Mouse (Mus musculus) liver, embryonic 12.5 days (tissue): Measurements from ENCODE around the gene Glt28d2. TPM values are rescaled to one million over a fixed set of nuclear protein-coding genes. Genes with fewer than 3 reads are reported as not detected.

Source experiments
- ATAC-seq: fragments of 200-750 bp; cut with Nextera tagmentation; 2 replicates; pipeline ENCODE4 v1.8.0; 2017; ENCODE audit warnings: moderate number of reproducible peaks, mild to moderate bottlenecking, moderate library complexity
- H3K27ac ChIP-seq: fragments of 300-500 bp; sonication (generic); 2 replicates; pipeline ENCODE4 v1.5.1; 2016; ENCODE audit warnings: mild to moderate bottlenecking
- H3K27me3 ChIP-seq: fragments of 300-500 bp; sonication (generic); replicated peaks from 2 replicates; pipeline ENCODE4 v1.6.1; 2016; ENCODE audit warnings: mild to moderate bottlenecking, moderate library complexity
- H3K36me3 ChIP-seq: fragments of 300-500 bp; sonication (generic); 2 replicates; pipeline ENCODE4 v1.6.1; 2016; ENCODE audit warnings: mild to moderate bottlenecking, moderate library complexity
- H3K4me1 ChIP-seq: fragments of 300-500 bp; sonication (generic); 2 replicates; pipeline ENCODE4 v1.6.1; 2016
- H3K4me2 ChIP-seq: fragments of 300-500 bp; sonication (generic); 2 replicates; pipeline ENCODE4 v1.6.1; 2016; ENCODE audit warnings: mild to moderate bottlenecking, moderate library complexity
- H3K4me3 ChIP-seq: fragments of 300-500 bp; sonication (generic); 2 replicates; pipeline ENCODE4 v1.5.1; 2016; ENCODE audit warnings: mild to moderate bottlenecking, moderate library complexity
- H3K9ac ChIP-seq: fragments of 300-500 bp; sonication (generic); 2 replicates; pipeline ENCODE4 v1.6.1; 2016; ENCODE audit warnings: mild to moderate bottlenecking, moderate library complexity
- H3K9me3 ChIP-seq: fragments of 300-500 bp; sonication (generic); replicated peaks from 2 replicates; pipeline ENCODE4 v1.6.1; 2016; ENCODE audit warnings: mild to moderate bottlenecking, moderate library complexity
- WGBS: fragments of 180-500 bp; shearing (Covaris S2); methylation state at CpG from one replicate; pipeline ENCODE4 v1.1.7; 2016; ENCODE audit not compliant: insufficient replicate concordance; 5-methylcytosine and 5-hydroxymethylcytosine counted together
- polyA plus RNA-seq: library from polyadenylated mRNA; unstranded; fragments of >200 nt; fragmentation: Nextera tagmentation; extraction: Ambion mirVana; gene quantifications from 2 replicates; pipeline ENCODE4 v1.2.1, GENCODE M21; 2016

The Glt28d2 gene
- polyA plus RNA-seq, 1 experiment from 2014 or later, result 0.24 TPM

DNA sequence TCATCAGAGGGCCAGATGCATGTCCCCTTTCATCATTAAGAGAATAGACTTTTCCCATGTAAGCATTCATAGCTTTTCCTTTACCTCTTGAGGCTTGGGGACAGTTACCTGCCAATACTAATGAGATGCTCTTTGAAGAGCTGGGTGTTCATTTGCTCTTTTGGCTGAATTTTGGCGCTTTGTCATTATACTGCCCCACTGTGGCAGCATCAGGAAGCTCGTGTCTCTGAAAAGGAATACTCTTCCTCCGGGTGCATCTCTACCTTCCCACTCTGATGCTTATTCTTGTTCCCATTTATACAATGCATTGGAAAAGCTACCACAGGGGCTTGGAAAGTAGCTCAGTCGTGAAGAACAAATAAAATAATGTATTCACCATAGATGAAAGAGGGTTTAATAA is 30.3 kb upstream of the Glt28d2 start:
- Histone ChIP-seq H3K4me3 (no peak overlapping the region), H3K27me3 (no peaks in the 10 kb centered on the region), H3K9me3 (no peaks in the 10 kb centered on the region), H3K9ac (no peak overlapping the region), H3K36me3 (no peaks in the 10 kb centered on the region), H3K27ac (no peak overlapping the region), H3K4me2 (no peak overlapping the region), H3K4me1 (no peaks in the 10 kb centered on the region)
- WGBS, result 12% methylated on average over 4 of the region's 4 CpGs
- ATAC-seq, result no peak

- Histone ChIP-seq H3K4me1 (no peaks in the 10 kb centered on the region), H3K9me3 (no peaks in the 10 kb centered on the region), H3K4me3 (no peak overlapping the region), H3K36me3 (no peaks in the 10 kb centered on the region), H3K9ac (no peak overlapping the region), H3K27me3 (no peaks in the 10 kb centered on the region), H3K27ac (no peak overlapping the region), H3K4me2 (no peak overlapping the region)
- no peak for ATAC-seq
- WGBS, result 65% methylated on average over 6 of the region's 6 CpGs
Observed at GRCm38 (mm10) chr3:85914806-85915205, 27.5 kb upstream of the Glt28d2 start.

- Histone ChIP-seq H3K9me3 (no peaks in the 10 kb centered on the region), H3K4me2 (no peak overlapping the region), H3K9ac (no peak overlapping the region), H3K27me3 (no peaks in the 10 kb centered on the region), H3K4me1 (no peaks in the 10 kb centered on the region), H3K4me3 (no peak overlapping the region), H3K36me3 (no peaks in the 10 kb centered on the region), H3K27ac (no peak overlapping the region)
- no peak for ATAC-seq
- 62% methylated on average over 7 of the region's 7 CpGs for whole genome bisulfite sequencing
Observed at GRCm38 (mm10) chr3:85907136-85907535, 19.8 kb upstream of the Glt28d2 start.

DNA sequence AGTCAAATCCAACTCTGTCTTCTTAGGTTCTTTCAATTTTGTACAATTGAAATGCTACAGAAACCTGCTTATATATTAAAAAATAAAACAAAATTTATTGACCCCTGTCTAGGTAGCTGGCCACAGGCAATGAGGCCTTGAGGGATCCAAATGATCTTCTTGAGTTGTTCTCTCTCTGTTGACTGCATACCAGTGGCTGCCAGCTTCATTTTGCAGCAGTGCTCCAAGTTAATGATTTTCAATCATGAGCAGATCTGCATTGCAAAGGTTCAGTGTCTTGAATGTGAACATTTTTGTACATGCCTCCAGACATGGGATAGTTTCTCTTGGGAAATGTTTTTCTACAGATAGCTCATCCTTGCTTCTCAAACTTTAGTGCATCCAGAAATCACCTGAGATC is 17.1 kb upstream of the Glt28d2 start:
- no peak overlapping the region for H3K27ac ChIP-seq
- H3K4me2 ChIP-seq, result no peak overlapping the region
- no peaks in the 10 kb centered on the region for H3K4me1 ChIP-seq
- no peaks in the 10 kb centered on the region for H3K9me3 ChIP-seq
- no peak overlapping the region for H3K9ac ChIP-seq
- H3K4me3 ChIP-seq, result no peak overlapping the region
- no peaks in the 10 kb centered on the region; the same call in 1 of the 2 replicates for H3K27me3 ChIP-seq
- no peak for ATAC-seq
- no peaks in the 10 kb centered on the region for H3K36me3 ChIP-seq

DNA sequence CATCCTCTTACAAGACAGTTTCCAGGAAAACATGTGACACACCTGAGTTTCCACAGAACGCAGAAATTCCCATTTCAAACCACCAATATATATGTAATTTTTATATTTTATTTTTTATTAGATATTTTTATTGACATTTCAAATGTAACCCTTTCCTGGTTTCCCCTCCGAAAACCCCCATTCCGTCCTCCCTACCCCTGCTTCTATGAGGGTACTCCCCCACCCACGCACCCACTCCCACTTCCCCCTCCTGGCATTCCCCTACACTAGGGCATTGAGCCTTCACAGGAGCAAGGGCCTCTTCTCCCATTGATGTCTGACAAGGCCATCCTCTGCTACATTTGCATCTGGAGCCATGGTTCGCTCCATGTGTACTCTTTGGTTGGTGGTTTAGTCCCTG is 7.7 kb upstream of the Glt28d2 start:
- Histone ChIP-seq H3K9me3 (no peaks in the 10 kb centered on the region), H3K27me3 (peaks cover 17% of the 10 kb centered on the region), H3K4me2 (no peak overlapping the region), H3K4me1 (no peaks in the 10 kb centered on the region), H3K27ac (no peak overlapping the region), H3K36me3 (no peaks in the 10 kb centered on the region), H3K4me3 (no peak overlapping the region), H3K9ac (no peak overlapping the region)
- 69% methylated on average over 5 of the region's 5 CpGs for WGBS
- no peak for ATAC-seq

DNA sequence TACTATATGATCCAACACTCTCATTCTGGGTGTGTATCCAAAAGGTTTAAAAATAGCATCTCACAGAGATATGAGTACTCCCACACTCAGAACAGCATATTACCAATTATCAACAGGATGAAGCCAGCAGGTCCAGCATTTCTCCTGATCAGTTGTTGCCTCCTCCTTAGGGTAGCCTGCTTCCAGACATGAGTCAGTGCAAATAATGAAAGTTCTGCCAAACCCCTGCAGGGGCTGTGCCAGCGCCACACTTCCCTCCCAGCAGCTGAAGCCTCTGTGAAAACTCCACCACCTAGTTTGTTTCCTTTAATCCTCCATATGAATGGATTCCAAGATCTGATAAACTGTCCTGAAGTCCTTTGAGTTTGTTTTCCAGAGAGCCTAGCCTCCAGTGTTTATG is 4.3 kb upstream of the Glt28d2 start:
- 52% methylated on average over 1 of the region's 1 CpGs for WGBS
- Histone ChIP-seq H3K36me3 (no peaks in the 10 kb centered on the region), H3K4me1 (peaks cover 23% of the 10 kb centered on the region), H3K27me3 (peaks cover 47% of the 10 kb centered on the region), H3K27ac (no peak overlapping the region), H3K4me3 (no peak overlapping the region), H3K4me2 (no peak overlapping the region), H3K9ac (no peak overlapping the region), H3K9me3 (no peaks in the 10 kb centered on the region)
- ATAC-seq, result no peak

- H3K4me1 ChIP-seq, result peaks cover 29% of the 10 kb centered on the region
- peaks cover 66% of the 10 kb centered on the region for H3K27me3 ChIP-seq
- no peak overlapping the region for H3K27ac ChIP-seq
- peak overlapping the region; percentile 87 for H3K4me2 ChIP-seq
- WGBS, result 4% methylated on average over 11 of the region's 11 CpGs
- H3K36me3 ChIP-seq, result no peaks in the 10 kb centered on the region
- no peak for ATAC-seq
- H3K9ac ChIP-seq, result no peak overlapping the region
- peak overlapping the region; percentile 60 for H3K4me3 ChIP-seq
- H3K9me3 ChIP-seq, result no peaks in the 10 kb centered on the region
Observed at GRCm38 (mm10) chr3:85888221-85888671, 930 bp upstream of the Glt28d2 start.

- H3K4me3 ChIP-seq, result peak overlapping the region; percentile 60
- peaks cover 63% of the 10 kb centered on the region for H3K27me3 ChIP-seq
- 0 out of 2 replicates have a peak, but pooled peaks have one; percentile 1 for ATAC-seq
- H3K4me1 ChIP-seq, result peaks cover 29% of the 10 kb centered on the region
- peak overlapping the region; percentile 64 for H3K27ac ChIP-seq
- H3K36me3 ChIP-seq, result no peaks in the 10 kb centered on the region
- peak overlapping the region; percentile 87 for H3K4me2 ChIP-seq
- WGBS, result 4% methylated on average over 22 of the region's 22 CpGs
- no peaks in the 10 kb centered on the region for H3K9me3 ChIP-seq
- H3K9ac ChIP-seq, result peak overlapping the region; percentile 68
Observed at GRCm38 (mm10) chr3:85886636-85887238, 579 bp downstream of the Glt28d2 start.

- peaks cover 57% of the 10 kb centered on the region for H3K27me3 ChIP-seq
- no peak overlapping the region; the same call in 1 of the 2 replicates for H3K4me3 ChIP-seq
- no peak for ATAC-seq
- WGBS, result 29% methylated on average over 1 of the region's 1 CpGs
- H3K9ac ChIP-seq, result no peak overlapping the region
- no peaks in the 10 kb centered on the region for H3K36me3 ChIP-seq
- no peak overlapping the region for H3K27ac ChIP-seq
- peak overlapping the region; percentile 87 for H3K4me2 ChIP-seq
- H3K4me1 ChIP-seq, result peaks cover 31% of the 10 kb centered on the region
- no peaks in the 10 kb centered on the region for H3K9me3 ChIP-seq
Observed at GRCm38 (mm10) chr3:85885906-85886305, 1.4 kb downstream of the Glt28d2 start.

DNA sequence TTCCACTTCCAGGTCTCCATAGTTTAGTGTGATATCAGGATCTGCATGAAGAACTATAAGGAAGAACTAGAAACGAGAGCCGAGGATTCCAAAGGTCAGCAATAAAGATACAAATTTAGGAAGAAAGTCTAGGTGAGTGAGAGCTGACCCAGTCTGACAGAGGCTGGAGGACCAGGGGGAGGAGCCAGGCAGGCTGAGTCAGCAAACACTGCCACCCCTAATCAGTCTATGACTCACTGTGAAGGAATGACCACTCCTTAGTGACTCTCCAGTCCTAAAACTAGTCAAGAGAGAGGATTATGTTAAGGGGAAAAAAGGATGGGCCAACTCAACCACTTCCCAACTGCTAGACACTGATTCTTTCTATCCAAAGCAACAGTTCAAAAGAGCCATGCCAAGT is 6.6 kb downstream of the Glt28d2 start:
- peak; percentile 79 for ATAC-seq
- 60% methylated on average over 2 of the region's 2 CpGs for WGBS
- Histone ChIP-seq H3K4me2 (no peak overlapping the region), H3K27ac (no peak overlapping the region), H3K27me3 (peaks cover 30% of the 10 kb centered on the region), H3K4me3 (no peak overlapping the region), H3K9ac (no peak overlapping the region), H3K4me1 (peaks cover 3% of the 10 kb centered on the region; the same call in 1 of the 2 replicates), H3K9me3 (no peaks in the 10 kb centered on the region), H3K36me3 (no peaks in the 10 kb centered on the region)

GRCm38 (mm10) chr3:85880068-85880467 is 7.2 kb downstream of the Glt28d2 start:
- H3K27ac ChIP-seq, result no peak overlapping the region
- no peak overlapping the region for H3K9ac ChIP-seq
- no peak for ATAC-seq
- H3K27me3 ChIP-seq, result peaks cover 28% of the 10 kb centered on the region
- H3K4me3 ChIP-seq, result no peak overlapping the region
- H3K36me3 ChIP-seq, result no peaks in the 10 kb centered on the region
- no peak overlapping the region for H3K4me2 ChIP-seq
- H3K9me3 ChIP-seq, result no peaks in the 10 kb centered on the region
- 73% methylated on average over 8 of the region's 8 CpGs for WGBS
- peaks cover 3% of the 10 kb centered on the region; the same call in 1 of the 2 replicates for H3K4me1 ChIP-seq

GRCm38 (mm10) chr3:85878911-85879310 is 8.4 kb downstream of the Glt28d2 start:
- no peak overlapping the region for H3K27ac ChIP-seq
- H3K4me1 ChIP-seq, result peaks cover 3% of the 10 kb centered on the region; the same call in 1 of the 2 replicates
- ATAC-seq, result no peak
- no peaks in the 10 kb centered on the region for H3K36me3 ChIP-seq
- H3K9me3 ChIP-seq, result no peaks in the 10 kb centered on the region
- H3K27me3 ChIP-seq, result peaks cover 20% of the 10 kb centered on the region
- no peak overlapping the region for H3K4me3 ChIP-seq
- H3K9ac ChIP-seq, result no peak overlapping the region
- WGBS, result 64% methylated on average over 5 of the region's 5 CpGs
- no peak overlapping the region for H3K4me2 ChIP-seq

- Histone ChIP-seq H3K9ac (no peak overlapping the region), H3K4me1 (peaks cover under 1% of the 10 kb centered on the region; the same call in 1 of the 2 replicates), H3K36me3 (no peaks in the 10 kb centered on the region), H3K27me3 (no peaks in the 10 kb centered on the region), H3K4me2 (no peak overlapping the region), H3K9me3 (no peaks in the 10 kb centered on the region), H3K27ac (no peak overlapping the region), H3K4me3 (no peak overlapping the region)
- 46% methylated on average over 3 of the region's 3 CpGs for WGBS
- ATAC-seq, result no peak
Observed at GRCm38 (mm10) chr3:85863996-85864395, 23.3 kb downstream of the Glt28d2 start.
